Mouse (Mus musculus) gastrocnemius, adult 2 months (tissue): Measurements from ENCODE around the gene Mms19. TPM values are rescaled to one million over a fixed set of nuclear protein-coding genes. Genes with fewer than 3 reads are reported as not detected.
A peak's percentile ranks its signal among the peaks of the same experiment; 100 is the strongest.

Experiments used
- DNase-seq: peaks from one replicate; pipeline ENCODE4 v3.0.0; 2022
- H3K27ac ChIP-seq: fragments of 200-600 bp; 2 replicates; pipeline ENCODE4 v1.8.1; 2022; ENCODE audit warnings: mild to moderate bottlenecking
- H3K4me3 ChIP-seq: fragments of 200-600 bp; 2 replicates; pipeline ENCODE4 v1.8.1; 2022; ENCODE audit warnings: mild to moderate bottlenecking, moderate library complexity
- CTCF ChIP-seq: fragments of 200-600 bp; IDR thresholded peaks from 2 replicates; pipeline ENCODE4 v1.8.1; 2022; ENCODE audit warnings: antibody characterized with exemption, mild to moderate bottlenecking, moderate library complexity
- intact Hi-C: fragments of 180-260 bp; cut with DNase I; formaldehyde crosslinking; loops from one replicate; pipeline ENCODE4 v1.15.1; 2025
- total RNA-seq, 2 experiments: library from RNA; stranded (reverse); gene quantifications; 2 replicates each; pipeline ENCODE4 v1.2.3; 2021

The Mms19 gene
- total RNA-seq, 2 experiments from 2014 or later: 8.8 to 10.5 TPM

DNA sequence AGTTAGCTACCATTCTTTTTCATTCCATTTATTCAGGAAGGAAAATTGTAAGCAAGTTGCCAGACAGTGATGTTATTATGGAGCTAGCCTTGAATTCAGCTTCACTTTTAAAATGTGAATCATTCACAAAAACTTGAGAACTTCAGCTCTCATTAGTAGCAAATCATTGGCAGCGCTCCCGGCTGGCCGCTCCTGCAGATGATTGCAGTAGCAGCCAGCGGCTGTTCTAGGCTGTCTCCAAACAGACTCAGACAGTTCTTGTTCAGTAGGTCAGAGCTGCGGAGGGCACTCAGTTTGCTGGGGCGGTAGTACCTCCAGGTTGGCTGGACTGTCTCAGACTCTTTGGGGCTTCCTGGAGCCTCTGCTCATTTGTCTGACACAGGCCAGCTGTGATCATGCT is 12.5 kb upstream of the Mms19 start:
- intact Hi-C loops: no loop called here
- H3K4me3 ChIP-seq: peak overlapping the region; percentile 2; the same call in 1 of the 2 replicates
- peak; percentile 93 for DNase-seq
- no peak for TF ChIP-seq CTCF
- peak overlapping the region; percentile 50 for H3K27ac ChIP-seq

DNA sequence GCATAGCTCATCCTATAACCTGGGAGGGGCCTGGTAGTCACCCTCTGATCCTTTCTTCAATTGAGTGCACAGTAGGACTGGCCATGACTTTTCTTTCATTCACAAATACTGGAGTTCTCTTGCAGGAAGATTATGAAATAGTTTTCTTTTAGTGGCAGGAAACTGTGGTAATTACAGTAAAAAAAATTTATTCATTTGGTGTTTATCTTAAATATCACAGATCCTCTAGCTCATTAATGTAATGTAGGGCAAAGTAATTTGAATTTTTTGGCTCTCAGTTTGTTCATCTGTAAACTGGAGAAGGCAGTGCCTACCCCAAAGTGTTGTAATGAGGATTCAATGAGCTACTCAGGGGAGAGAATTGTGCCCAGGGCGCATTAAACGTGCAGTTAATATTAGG is 12.0 kb upstream of the Mms19 start:
- no peak for TF ChIP-seq CTCF
- Histone ChIP-seq H3K27ac (peak overlapping the region; percentile 50), H3K4me3 (no peak overlapping the region)
- intact Hi-C loops: no loop called here
- DNase-seq: no peak

DNA sequence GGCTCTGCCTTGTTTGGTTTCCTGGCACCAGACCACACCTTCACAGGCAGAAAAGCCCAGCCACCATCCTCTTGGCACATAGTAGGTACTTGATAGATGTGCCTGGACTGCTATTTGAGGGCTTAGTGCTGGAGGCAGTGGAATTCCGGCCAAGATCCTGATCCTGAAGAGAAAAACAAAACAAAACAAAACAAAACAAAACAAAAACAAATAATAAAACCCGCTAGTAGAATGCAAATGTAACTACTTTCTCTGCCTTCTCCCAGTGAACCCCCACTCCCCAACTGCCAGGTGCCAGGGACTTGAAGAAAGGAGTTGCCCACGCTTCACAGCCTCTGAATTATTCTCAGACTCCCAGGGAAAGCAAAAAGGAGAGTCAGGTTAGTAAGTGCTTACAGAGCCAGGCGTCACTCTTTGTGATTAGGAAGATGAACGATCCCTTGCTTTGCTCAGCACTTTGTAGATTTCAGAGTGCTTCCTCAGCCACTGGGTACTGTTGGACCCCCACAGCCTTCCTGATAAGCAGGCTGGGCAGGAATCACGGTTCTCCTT is 11.0 kb upstream of the Mms19 start:
- intact Hi-C loops: no loop called here
- no peak for DNase-seq
- Histone ChIP-seq H3K27ac (peak overlapping the region; percentile 36; the same call in 1 of the 2 replicates), H3K4me3 (no peak overlapping the region)
- no peak for TF ChIP-seq CTCF

DNA sequence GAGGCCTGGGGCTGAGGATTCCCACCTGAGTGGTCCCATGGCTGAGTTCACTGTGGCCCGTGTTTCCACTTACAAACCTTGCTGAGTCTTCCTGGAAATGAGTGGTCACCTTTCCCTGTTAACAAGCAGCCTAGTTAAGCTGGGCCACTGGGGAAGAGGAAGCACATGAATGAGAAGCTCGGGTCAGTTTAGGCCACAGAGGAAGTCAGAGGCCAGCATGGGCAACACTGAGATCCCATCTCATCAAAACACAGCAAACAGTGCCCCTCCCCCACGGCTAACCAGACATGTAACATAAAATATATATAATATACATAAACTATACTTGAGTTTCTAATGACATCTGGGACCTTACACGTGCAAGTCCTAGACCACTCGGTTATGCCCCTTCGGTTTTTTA is 8.9 kb upstream of the Mms19 start:
- intact Hi-C loops: no loop called here
- TF ChIP-seq CTCF: no peak
- no peak for DNase-seq
- H3K4me3 ChIP-seq: no peak overlapping the region
- H3K27ac ChIP-seq: peak overlapping the region; percentile 38

DNA sequence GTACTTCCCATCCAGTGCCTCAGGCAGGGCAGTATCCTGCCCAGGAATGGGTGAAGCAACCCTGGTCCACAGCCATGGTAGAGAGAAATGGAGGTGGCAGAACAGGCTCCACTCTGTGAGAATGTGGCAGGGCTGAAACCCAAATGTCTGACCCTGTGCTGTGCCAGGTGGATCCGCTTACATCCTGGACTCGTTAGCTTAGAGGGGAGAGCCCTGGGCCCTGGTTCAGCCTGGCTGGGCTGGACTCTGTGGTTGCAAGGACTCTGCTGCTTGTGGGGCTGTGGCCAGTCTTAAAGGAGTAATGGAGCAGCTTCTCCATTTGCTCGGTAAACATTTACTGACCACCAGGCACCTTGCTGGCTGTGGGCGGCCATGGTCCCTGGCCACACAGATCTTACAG is 6.2 kb upstream of the Mms19 start:
- H3K27ac ChIP-seq: peak overlapping the region; percentile 65
- no peak overlapping the region for H3K4me3 ChIP-seq
- DNase-seq: peak; percentile 87
- intact Hi-C loops: no loop called here
- no peak for TF ChIP-seq CTCF

DNA sequence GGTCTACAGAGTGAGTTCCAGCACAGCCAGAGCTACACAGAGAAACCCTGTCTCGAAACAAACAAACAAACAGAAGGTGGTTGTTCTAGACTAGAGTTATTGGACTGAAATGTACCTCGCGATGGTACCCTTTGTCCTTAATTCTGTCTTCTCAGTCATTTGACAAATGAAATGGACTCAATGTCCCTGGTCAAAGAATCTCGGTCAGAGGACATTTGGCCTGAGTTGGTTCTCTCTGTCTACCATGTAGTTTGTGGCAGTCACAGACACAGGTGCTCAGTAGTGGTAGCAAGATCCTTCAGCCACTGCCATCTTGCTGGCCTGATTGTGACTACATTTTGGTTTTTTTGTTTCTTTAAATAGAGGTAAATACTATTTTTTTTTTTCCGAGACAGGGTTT is 5.0 kb upstream of the Mms19 start:
- no peak for TF ChIP-seq CTCF
- Histone ChIP-seq H3K27ac (no peak overlapping the region), H3K4me3 (no peak overlapping the region)
- intact Hi-C loops: no loop called here
- no peak for DNase-seq

DNA sequence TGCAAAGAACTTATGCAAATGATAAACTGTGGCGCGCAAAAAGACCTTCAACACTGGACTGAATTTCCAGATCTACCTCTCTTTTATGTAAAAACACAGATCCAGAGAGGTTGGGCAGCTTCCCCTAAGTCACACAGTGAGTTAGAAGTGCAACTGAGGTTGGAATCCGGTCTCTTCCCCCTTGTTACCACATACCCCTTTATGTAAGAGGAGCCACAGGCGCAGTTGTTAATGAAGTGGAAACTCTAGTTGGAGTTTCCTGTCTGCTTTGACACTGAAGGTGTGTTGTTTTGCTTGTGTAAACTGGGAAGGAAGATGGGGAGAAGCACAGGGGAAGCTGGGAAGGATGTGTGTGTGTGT is 1.8 kb upstream of the Mms19 start:
- TF ChIP-seq CTCF: no peak
- intact Hi-C loops: loop anchor here (5.0 kb wide), 1 partner anchor 50 kb away; the partner anchor contains the start of genes Exosc1 and Zdhhc16
- peak overlapping the region; percentile 93 for H3K27ac ChIP-seq
- peak overlapping the region; percentile 92 for H3K4me3 ChIP-seq
- DNase-seq: no peak

DNA sequence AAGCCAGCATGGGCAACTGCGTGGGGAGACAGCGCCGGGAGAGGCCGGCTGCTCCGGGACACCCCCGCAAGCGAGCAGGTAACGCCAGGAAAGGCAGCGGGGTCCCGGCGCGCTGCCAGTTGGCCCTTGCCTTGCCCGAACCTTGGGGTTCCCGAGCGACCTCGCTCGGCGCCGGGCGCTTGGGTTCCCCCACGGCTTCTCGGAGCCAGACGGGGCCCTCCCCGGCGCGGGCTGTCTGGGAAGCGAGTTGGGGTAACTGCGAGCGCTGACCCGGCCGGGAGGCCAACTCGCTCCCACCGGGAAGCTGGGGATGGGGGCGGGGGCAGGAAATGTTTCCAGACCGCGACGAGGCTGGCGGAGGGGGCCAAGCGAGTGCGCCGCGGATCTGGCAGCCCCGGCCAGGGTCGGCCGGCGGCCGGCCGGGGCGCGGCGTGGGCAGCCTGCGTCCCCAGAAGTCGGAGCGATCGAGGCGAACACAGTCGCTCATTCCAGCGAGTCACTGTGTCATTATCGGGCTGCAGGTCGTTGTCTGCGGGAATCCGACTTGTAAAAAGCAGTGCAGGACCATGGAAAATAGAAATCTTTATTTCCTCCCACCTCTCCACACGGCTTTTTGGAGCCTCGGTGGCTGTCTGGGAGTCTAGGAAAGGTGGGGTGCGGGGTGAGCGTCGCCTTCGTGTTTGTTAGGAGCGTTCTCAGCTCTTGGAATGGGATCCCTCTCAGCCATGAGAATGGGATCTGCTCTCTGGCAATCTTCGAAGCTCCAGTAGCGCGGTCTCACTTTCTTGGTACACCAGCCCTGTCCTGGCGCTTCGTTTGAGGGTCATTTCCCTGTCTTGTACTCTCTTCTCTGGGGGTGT is 1.2 kb upstream of the Mms19 start:
- Histone ChIP-seq H3K27ac (peak overlapping the region; percentile 93), H3K4me3 (peak overlapping the region; percentile 92)
- intact Hi-C loops: loop anchor here (2.0 to 5.0 kb wide), 2 partner anchors 45 to 50 kb away; partner anchors contain the start of genes Exosc1 and Zdhhc16
- TF ChIP-seq CTCF: no peak
- peak; percentile 79 for DNase-seq

DNA sequence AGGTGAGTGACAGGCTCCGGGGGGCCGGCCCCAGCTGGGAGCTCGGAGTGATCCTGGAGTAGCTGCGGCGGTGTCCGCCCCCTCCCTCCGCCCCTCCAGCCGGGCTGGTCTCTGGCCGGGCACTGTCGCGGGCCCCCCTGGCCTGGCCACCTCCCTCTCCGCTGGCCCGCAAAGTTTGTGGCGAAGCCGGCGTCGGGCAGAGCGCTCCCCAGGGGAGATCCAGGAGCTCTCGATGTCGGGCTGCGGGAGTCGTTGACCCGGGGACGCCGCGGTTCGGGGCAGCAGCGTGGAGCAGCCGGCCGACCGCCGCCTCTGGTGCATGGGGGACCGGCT is 604 bp upstream of the Mms19 start, which contains the start of gene Ubtd1:
Gene Ubtd1, plus strand, starts transcription at position 169 of the 333 bp plus-strand sequence.
- no peak for TF ChIP-seq CTCF
- intact Hi-C loops: loop anchor here (2.0 to 5.0 kb wide), 2 partner anchors 45 to 49 kb away; partner anchors contain the start of genes Exosc1 and Zdhhc16
- no peak for DNase-seq
- peak within 1 kb of the TSS; percentile 92 for H3K4me3 ChIP-seq
- peak within 1 kb of the TSS; percentile 93 for H3K27ac ChIP-seq

DNA sequence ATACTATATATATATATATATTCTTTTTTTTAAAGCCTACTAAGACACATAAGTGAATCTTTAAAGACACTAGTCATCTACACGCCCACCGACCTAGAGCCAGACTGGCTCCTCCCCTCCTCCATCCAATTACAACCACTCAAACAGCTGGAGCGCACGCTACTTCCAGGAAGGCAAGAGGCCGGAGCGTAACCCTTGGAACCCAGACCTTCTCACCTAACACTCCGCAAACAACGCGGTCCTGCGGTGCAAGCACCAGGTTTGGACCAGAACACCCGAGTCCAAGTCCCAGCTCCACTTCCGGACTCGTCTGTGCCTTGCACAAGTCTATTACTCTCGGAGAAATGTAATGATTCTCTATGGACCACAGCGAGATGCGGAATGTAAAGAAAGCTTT is 537 bp downstream of the Mms19 start:
- no peak for DNase-seq
- Histone ChIP-seq H3K4me3 (peak overlapping the region; percentile 92), H3K27ac (peak overlapping the region; percentile 93)
- no peak for TF ChIP-seq CTCF
- intact Hi-C loops: loop anchor here (2.0 to 5.0 kb wide), 2 partner anchors 46 to 48 kb away; partner anchors contain the start of genes Exosc1 and Zdhhc16

DNA sequence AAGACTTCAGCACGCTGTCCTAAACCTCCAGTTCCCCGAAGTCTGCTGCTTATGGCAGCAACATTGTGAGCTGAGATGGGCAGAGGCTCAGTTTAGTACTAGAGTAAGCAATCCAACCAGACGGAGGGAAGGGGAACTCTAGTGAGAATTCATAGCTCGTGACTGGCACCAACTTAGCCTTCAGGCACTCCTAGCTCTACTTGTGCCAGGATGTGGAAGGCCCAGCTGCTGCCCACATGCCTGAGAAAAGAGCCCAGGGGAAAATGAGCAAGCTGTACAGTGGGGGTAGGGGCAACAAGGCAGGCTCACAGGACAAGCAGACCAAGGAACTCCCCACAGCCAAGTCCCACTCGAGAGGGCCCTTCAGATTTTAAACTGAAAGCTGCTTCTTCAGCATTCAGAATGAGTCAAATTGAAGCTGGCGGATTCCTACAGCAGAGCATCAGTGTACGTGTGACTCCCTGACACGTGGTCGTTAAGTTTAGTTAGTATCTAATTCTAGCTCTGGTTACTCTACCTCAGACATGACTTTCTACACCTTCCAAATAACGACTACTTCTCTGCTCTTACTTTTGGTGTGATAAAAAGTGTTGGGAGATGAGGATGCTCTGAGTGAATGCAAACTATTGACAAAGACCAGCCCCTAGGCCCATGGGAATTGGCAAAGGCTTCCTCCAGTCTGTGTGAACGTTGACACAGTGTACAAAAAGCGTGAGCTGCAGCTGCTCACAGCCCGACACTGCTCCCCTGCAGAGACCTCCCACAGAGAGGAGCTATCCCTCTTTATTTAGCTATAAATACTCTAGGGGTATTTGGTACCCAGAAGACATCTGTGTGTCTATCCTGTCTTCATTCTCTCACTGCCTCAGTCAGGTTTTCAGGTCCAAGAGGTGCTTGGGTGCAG is 6.8 kb downstream of the Mms19 start:
- H3K4me3 ChIP-seq: peak overlapping the region; percentile 37
- DNase-seq: peak; percentile 40
- intact Hi-C loops: no loop called here
- TF ChIP-seq CTCF: no peak
- peak overlapping the region; percentile 70 for H3K27ac ChIP-seq

DNA sequence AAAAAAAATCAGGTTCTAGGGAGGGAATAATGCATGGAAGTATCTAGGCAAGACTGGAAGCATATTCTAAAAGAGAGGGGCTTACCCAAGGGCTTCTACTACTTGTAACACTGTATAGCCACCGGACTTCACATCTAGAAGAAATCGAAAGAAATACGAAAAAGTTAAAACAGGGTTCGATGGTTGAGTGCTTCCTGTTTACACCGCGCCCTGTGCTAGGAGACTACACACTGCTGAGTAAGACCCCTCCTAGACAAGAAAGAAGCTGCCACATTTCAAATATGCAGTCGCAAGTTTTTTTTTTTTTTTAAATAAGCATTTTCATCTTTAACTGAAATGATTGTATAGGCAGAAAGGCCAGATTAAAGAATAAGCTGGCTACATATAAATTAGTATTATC is 11.3 kb downstream of the Mms19 start:
- intact Hi-C loops: no loop called here
- Histone ChIP-seq H3K4me3 (no peak overlapping the region), H3K27ac (no peak overlapping the region)
- no peak for TF ChIP-seq CTCF
- no peak for DNase-seq

DNA sequence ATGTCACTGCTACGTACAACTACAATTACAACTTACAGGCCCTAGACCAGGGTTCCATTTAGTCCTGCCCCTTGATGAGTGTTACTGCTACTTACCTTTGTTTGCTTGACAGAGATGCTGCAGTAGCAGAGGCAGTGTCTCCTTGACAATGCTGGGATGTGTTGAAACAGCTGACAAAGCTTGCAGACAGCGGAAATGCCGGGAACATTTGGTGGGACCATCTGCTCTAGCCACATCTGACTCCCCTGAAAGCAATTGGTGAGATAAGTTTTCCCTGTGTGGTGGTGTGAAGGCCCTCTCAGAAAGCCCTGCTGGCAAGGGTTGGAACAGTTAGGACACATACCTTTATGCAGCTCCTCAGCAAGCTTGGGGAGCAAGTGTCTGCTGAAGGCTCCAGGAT is 27.4 kb downstream of the Mms19 start:
- DNase-seq: no peak
- no peak for TF ChIP-seq CTCF
- Histone ChIP-seq H3K4me3 (no peak overlapping the region), H3K27ac (no peak overlapping the region)
- intact Hi-C loops: no loop called here
